Mouse (Mus musculus): Measurements from ENCODE around the gene Otp. TPM values are rescaled to one million over a fixed set of nuclear protein-coding genes. Genes with fewer than 3 reads are reported as not detected.

Gene Otp
- polyA plus RNA-seq, 1 experiment from 2014 or later, result 2.8 TPM

DNA sequence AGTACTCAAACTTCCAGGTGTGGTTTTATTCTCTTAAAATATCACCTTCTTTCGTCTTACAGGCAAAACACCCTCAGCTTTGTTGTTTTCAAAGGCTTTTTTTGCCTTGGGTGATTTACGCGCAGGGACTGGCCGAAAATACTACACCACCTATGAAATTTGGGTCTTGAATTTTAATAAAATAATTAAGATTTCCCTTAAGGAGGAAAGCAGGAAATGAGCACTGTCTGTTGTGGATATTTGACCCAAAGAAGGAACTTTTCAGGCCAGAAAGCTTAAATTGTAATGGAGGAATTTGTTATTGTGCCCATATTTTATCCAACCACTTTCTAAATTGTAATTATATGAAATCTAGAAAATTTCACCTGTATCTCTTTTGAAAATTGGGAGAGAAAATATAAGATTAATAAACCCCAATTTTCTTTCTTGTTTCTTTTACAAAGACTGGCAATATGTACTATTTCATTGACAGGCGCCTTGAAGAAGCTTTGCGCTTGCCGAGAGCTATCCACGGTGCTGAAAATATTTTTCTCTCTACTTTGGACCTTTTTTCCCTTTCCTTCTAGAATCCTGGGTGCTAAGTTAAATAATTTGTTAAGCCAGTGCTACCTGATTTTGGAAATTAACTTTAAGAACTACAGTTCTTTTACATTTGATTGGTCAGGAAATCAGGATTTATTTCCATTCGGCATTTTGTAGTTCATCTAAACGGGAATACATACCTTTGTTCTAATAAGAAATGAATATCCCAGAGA lies 2.8 kb downstream of the Otp start:
- peak; percentile 70 for DNase-seq (ENCODE audit: low spot score)
- WGBS, result 8% methylated on average over 10 of the region's 10 CpGs
- H3K36me3 ChIP-seq (ENCODE audit: control insufficient read depth, insufficient read depth, low read length), result no peaks in the 10 kb centered on the region
- H3K4me3 ChIP-seq (ENCODE audit: low read depth, low read length), result no peak overlapping the region
- peaks cover 4% of the 10 kb centered on the region; the same call in 1 of the 2 replicates for H3K4me1 ChIP-seq (ENCODE audit: control insufficient read depth, insufficient read depth, low read length)
- peaks cover 74% of the 10 kb centered on the region for H3K27me3 ChIP-seq (replicated peaks; ENCODE audit: control insufficient read depth, insufficient read depth, low read length)
- no peak overlapping the region for H3K9ac ChIP-seq (ENCODE audit: low read length)
- H3K9me3 ChIP-seq (replicated peaks; ENCODE audit: control insufficient read depth, low read length), result no peaks in the 10 kb centered on the region
- ATAC-seq, result no peak
- no peak overlapping the region for H3K4me2 ChIP-seq (ENCODE audit: low read length)
- no peak overlapping the region for H3K27ac ChIP-seq (ENCODE audit: low read depth, low read length)

DNA sequence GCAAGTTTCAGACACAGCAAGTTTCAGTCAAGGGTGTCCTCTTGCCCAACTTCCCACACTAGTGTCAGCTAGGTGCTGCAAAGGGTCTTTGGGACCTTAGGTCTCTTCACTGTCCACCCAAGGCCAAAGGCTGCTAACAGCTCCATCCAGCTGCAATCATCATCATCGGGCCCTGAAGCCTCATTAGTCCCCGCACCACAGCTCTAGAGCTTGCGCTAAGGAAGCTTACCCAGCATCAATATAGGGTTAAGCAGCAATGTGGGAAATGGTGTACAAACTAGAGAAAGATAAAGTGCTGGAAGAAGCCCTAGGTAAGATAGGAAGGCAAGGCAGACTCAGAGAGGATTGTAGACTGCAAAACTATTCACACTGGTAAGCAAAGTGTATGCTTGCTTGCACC lies 5.8 kb downstream of the Otp start:
- Histone ChIP-seq H3K4me3 (ENCODE audit: low read depth, low read length) (no peak overlapping the region), H3K9ac (ENCODE audit: low read length) (no peak overlapping the region), H3K27ac (ENCODE audit: low read depth, low read length) (no peak overlapping the region), H3K9me3 (replicated peaks; ENCODE audit: control insufficient read depth, low read length) (no peaks in the 10 kb centered on the region), H3K36me3 (ENCODE audit: control insufficient read depth, insufficient read depth, low read length) (no peaks in the 10 kb centered on the region), H3K4me1 (ENCODE audit: control insufficient read depth, insufficient read depth, low read length) (peaks cover 11% of the 10 kb centered on the region), H3K4me2 (ENCODE audit: low read length) (no peak overlapping the region), H3K27me3 (replicated peaks; ENCODE audit: control insufficient read depth, insufficient read depth, low read length) (peaks cover 84% of the 10 kb centered on the region)
- DNase-seq (ENCODE audit: low spot score), result no peak
- 0% methylated on average over 3 of the region's 3 CpGs for WGBS
- ATAC-seq, result no peak

GRCm38 (mm10) chr13:94882221-94882620 lies 6.8 kb downstream of the Otp start:
- Histone ChIP-seq H3K36me3 (ENCODE audit: control insufficient read depth, insufficient read depth, low read length) (no peaks in the 10 kb centered on the region), H3K4me3 (ENCODE audit: low read depth, low read length) (0 out of 2 replicates have a peak overlapping the region, but pooled peaks have one; percentile 32), H3K4me1 (ENCODE audit: control insufficient read depth, insufficient read depth, low read length) (peaks cover 11% of the 10 kb centered on the region), H3K27ac (ENCODE audit: low read depth, low read length) (no peak overlapping the region), H3K4me2 (ENCODE audit: low read length) (0 out of 2 replicates have a peak overlapping the region, but pooled peaks have one; percentile 61), H3K9me3 (replicated peaks; ENCODE audit: control insufficient read depth, low read length) (no peaks in the 10 kb centered on the region), H3K27me3 (replicated peaks; ENCODE audit: control insufficient read depth, insufficient read depth, low read length) (peaks cover 83% of the 10 kb centered on the region), H3K9ac (ENCODE audit: low read length) (no peak overlapping the region)
- ATAC-seq (no peak), DNase-seq (ENCODE audit: low spot score) (no peak)
- under 1% methylated on average over 10 of the region's 10 CpGs for WGBS

- no peaks in the 10 kb centered on the region for H3K36me3 ChIP-seq (ENCODE audit: control insufficient read depth, insufficient read depth, low read length)
- H3K9me3 ChIP-seq (replicated peaks; ENCODE audit: control insufficient read depth, low read length), result no peaks in the 10 kb centered on the region
- ATAC-seq (peak; percentile 40), DNase-seq (ENCODE audit: low spot score) (no peak)
- peak overlapping the region; percentile 32; the same call in 1 of the 2 replicates for H3K9ac ChIP-seq (ENCODE audit: low read length)
- WGBS, result under 1% methylated on average over 33 of the region's 37 CpGs
- H3K27me3 ChIP-seq (replicated peaks; ENCODE audit: control insufficient read depth, insufficient read depth, low read length), result peaks cover 83% of the 10 kb centered on the region
- H3K27ac ChIP-seq (ENCODE audit: low read depth, low read length), result no peak overlapping the region
- H3K4me3 ChIP-seq (ENCODE audit: low read depth, low read length), result peak overlapping the region; percentile 32
- H3K4me2 ChIP-seq (ENCODE audit: low read length), result peak overlapping the region; percentile 61
- peaks cover 11% of the 10 kb centered on the region for H3K4me1 ChIP-seq (ENCODE audit: control insufficient read depth, insufficient read depth, low read length)
Observed at GRCm38 (mm10) chr13:94882711-94883145, 7.3 kb downstream of the Otp start.

GRCm38 (mm10) chr13:94883163-94883965 lies 8.0 kb downstream of the Otp start:
- Histone ChIP-seq H3K27me3 (replicated peaks; ENCODE audit: control insufficient read depth, insufficient read depth, low read length) (peaks cover 86% of the 10 kb centered on the region), H3K27ac (ENCODE audit: low read depth, low read length) (0 out of 2 replicates have a peak overlapping the region, but pooled peaks have one; percentile 27), H3K9ac (ENCODE audit: low read length) (peak overlapping the region; percentile 32), H3K4me3 (ENCODE audit: low read depth, low read length) (peak overlapping the region; percentile 32), H3K9me3 (replicated peaks; ENCODE audit: control insufficient read depth, low read length) (no peaks in the 10 kb centered on the region), H3K4me2 (ENCODE audit: low read length) (peak overlapping the region; percentile 61), H3K4me1 (ENCODE audit: control insufficient read depth, insufficient read depth, low read length) (peaks cover 11% of the 10 kb centered on the region), H3K36me3 (ENCODE audit: control insufficient read depth, insufficient read depth, low read length) (no peaks in the 10 kb centered on the region)
- WGBS, result 2% methylated on average over 75 of the region's 95 CpGs
- DNase-seq (ENCODE audit: low spot score) (peak; percentile 58), ATAC-seq (peak; percentile 80)

DNA sequence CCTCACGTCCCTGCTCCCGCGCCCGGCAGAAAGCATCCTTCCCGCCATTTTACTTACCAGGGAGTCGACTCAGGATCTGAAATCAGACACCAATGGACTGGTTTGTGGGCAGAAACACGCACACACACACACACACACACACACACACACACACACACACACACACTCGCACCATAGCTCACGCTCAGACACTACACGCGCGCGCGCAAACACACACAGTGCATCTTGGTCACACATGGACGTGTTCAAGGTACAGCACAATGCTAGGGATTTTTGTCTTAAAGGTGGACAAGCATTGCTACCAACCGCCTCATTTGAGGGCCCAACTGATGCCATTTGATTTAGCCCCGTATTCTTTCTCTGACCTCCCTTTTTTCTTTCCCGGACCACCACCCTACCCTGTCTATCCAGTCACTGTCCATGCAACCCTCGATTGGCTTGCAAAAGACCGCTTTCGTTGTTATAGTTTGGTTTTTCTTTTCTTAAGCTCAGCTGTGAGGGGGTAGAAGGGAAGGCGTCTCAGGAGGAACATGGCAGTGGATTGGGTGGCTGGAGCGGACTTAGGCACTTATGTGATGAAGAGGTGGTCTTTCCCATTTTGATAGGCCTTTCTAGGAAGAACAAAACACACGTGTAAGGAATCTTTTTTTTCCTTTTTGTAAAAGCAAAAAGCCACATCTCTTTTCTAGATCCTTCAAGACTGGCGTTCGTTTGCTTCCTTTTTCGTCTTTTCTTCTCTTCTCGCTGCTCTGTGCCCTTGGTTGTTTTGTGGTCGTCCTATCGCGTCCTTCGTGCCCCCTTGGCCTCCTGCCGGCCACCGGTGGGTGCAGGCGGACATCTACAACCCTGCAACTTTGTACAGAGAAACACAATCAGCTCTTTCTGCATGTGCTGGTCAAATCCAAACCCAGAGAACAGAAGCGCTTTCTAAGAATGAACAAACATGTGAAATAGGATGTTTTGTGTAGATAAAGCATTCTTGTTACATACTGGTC lies 8.9 kb downstream of the Otp start:
- H3K9ac ChIP-seq (ENCODE audit: low read length), result no peak overlapping the region

GRCm38 (mm10) chr13:94885291-94886235 lies 10.2 kb downstream of the Otp start:
- ATAC-seq, result no peak
- no peak for DNase-seq (ENCODE audit: low spot score)
- Histone ChIP-seq H3K27me3 (replicated peaks; ENCODE audit: control insufficient read depth, insufficient read depth, low read length) (peaks cover 90% of the 10 kb centered on the region), H3K4me2 (ENCODE audit: low read length) (peak overlapping the region; percentile 23), H3K9ac (ENCODE audit: low read length) (no peak overlapping the region), H3K4me1 (ENCODE audit: control insufficient read depth, insufficient read depth, low read length) (peaks cover 11% of the 10 kb centered on the region), H3K27ac (ENCODE audit: low read depth, low read length) (peak overlapping the region; percentile 55; the same call in 1 of the 2 replicates), H3K4me3 (ENCODE audit: low read depth, low read length) (0 out of 2 replicates have a peak overlapping the region, but pooled peaks have one; percentile 5), H3K9me3 (replicated peaks; ENCODE audit: control insufficient read depth, low read length) (no peaks in the 10 kb centered on the region), H3K36me3 (ENCODE audit: control insufficient read depth, insufficient read depth, low read length) (no peaks in the 10 kb centered on the region)
- WGBS, result 1% methylated on average over 67 of the region's 81 CpGs

More for the DNA sequence above, 8.9 kb downstream of the Otp start:
- H3K36me3 ChIP-seq (ENCODE audit: control insufficient read depth, insufficient read depth, low read length), result no peaks in the 10 kb centered on the region
- H3K27me3 ChIP-seq (replicated peaks; ENCODE audit: control insufficient read depth, insufficient read depth, low read length), result peaks cover 90% of the 10 kb centered on the region
- H3K4me1 ChIP-seq (ENCODE audit: control insufficient read depth, insufficient read depth, low read length), result peaks cover 11% of the 10 kb centered on the region
- H3K4me3 ChIP-seq (ENCODE audit: low read depth, low read length), result peak overlapping the region; percentile 32
- 0 out of 2 replicates have a peak overlapping the region, but pooled peaks have one; percentile 27 for H3K27ac ChIP-seq (ENCODE audit: low read depth, low read length)
- DNase-seq (ENCODE audit: low spot score) (no peak), ATAC-seq (no peak)
- H3K9me3 ChIP-seq (replicated peaks; ENCODE audit: control insufficient read depth, low read length), result no peaks in the 10 kb centered on the region
- WGBS, result 1% methylated on average over 36 of the region's 36 CpGs
- peak overlapping the region; percentile 61 for H3K4me2 ChIP-seq (ENCODE audit: low read length)

Data from forebrain, embryonic 14.5 days (tissue).